Mouse (Mus musculus) naive thymus-derived CD4-positive, alpha-beta T cell, adult 5 months (primary cell): ENCODE data around the gene Krt82. TPM values are rescaled to one million over a fixed set of nuclear protein-coding genes. Genes with fewer than 3 reads are reported as not detected.

Experiments
- polyA plus RNA-seq: library from polyadenylated mRNA; unstranded; fragments of 100-300 nt; shearing (Covaris generic); gene quantifications from one replicate; pipeline ENCODE4 v1.2.1, GENCODE M21; 2017

Gene Krt82
- not detected for polyA plus RNA-seq

GRCm38 (mm10) chr15:101550567-101550966 is at the start of gene Krt82:
Krt82 (minus strand) TSS chr15:101550667.

DNA sequence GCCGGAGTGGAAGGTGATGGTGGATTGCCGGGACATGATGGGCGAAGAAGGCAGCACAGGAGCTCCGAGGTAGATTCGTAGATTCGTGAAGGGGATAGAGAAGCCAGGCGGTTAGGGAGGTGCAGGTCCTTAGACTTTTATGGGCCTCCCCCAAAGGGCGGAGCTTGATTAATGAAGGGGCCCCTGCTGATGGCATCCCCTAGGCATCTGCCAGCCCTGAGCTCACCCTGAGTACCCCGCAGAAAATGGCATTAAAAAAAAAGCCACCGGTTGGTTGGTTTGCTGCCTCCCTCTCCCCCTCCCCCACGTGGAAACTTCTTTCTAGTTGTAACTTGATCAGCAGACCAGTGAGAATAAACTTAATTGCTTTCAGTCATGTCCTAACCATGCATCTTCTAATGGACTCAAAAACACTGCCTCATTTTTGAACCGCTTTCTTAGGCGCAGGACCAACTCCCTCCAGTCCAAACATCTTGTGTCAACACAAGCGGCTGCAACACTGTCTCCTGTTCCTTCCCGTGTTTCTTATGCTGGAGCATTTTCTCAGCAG is 23.4 kb upstream of the Krt82 start, which contains the start of gene Krt75:
Gene Krt75, minus strand, starts transcription at position 109 of the 550 bp plus-strand sequence.

GRCm38 (mm10) chr15:101562850-101563249 is 12.4 kb upstream of the Krt82 start, which contains the start of gene Krt90:
Krt90 (minus strand) TSS chr15:101562950.

GRCm38 (mm10) chr15:101532720-101533119 is 17.7 kb downstream of the Krt82 start, which contains the start of gene Krt84:
Krt84 (minus strand) TSS chr15:101532820.

DNA sequence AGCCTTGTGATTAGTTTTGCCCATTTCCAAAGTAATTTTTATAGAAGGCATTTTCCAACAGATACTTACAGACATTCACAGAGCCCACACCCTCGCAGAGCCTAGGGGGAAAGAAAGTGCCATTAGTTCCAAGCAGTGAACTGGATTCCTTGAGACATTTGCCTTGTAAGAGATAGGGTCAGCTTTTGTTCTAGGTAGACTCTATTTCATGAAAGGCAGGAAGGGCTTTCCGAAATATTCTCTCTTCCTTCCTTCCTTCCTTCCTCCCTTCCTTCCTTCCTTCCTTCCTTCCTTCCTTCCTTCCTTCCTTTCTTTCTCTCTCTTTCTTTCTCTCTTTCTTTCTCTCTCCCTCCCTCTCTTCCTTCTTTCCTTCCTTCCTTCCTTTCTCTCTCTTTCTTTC is 33.3 kb downstream of the Krt82 start, which contains the start of gene Gm49425:
Gene Gm49425, minus strand, starts transcription at position 101 of the 400 bp plus-strand sequence.

GRCm38 (mm10) chr15:101491431-101491830 is 59.0 kb downstream of the Krt82 start, which contains the start of gene Krt83:
Krt83 (minus strand) TSS chr15:101491512.

Other genes starting within 250 kb of the Krt82 start
- not detected for gene Krt80, start 180.5 kb downstream of the Krt82 start, polyA plus RNA-seq
- not detected for gene Krt7, start 139.6 kb downstream of the Krt82 start, polyA plus RNA-seq
- gene Krt87, start 111.9 kb downstream of the Krt82 start, polyA plus RNA-seq = not detected
- not detected for gene Krt88, start 102.9 kb downstream of the Krt82 start, polyA plus RNA-seq
- gene Krt81, start 86.9 kb downstream of the Krt82 start, polyA plus RNA-seq = not detected
- not detected for gene Krt86, start 77.2 kb downstream of the Krt82 start, polyA plus RNA-seq
- gene Krt83, start 59.2 kb downstream of the Krt82 start, polyA plus RNA-seq = not detected
- not detected for gene Gm49425, start 33.4 kb downstream of the Krt82 start, polyA plus RNA-seq
- gene Krt84, start 17.8 kb downstream of the Krt82 start, polyA plus RNA-seq = not detected
- gene Krt90, start 12.3 kb upstream of the Krt82 start, polyA plus RNA-seq = not detected
- gene Krt75, start 23.2 kb upstream of the Krt82 start, polyA plus RNA-seq = 0.10 TPM
- gene Gm5414, start 77.5 kb upstream of the Krt82 start, polyA plus RNA-seq = not detected
- gene Gm5478, start 96.7 kb upstream of the Krt82 start, polyA plus RNA-seq = not detected
- gene Krt6b, start 129.6 kb upstream of the Krt82 start, polyA plus RNA-seq = not detected
- gene Krt6a, start 143.6 kb upstream of the Krt82 start, polyA plus RNA-seq = not detected
- not detected for gene Krt5, start 162.2 kb upstream of the Krt82 start, polyA plus RNA-seq
- not detected for gene Krt71, start 192.4 kb upstream of the Krt82 start, polyA plus RNA-seq
- not detected for gene Krt72, start 235.8 kb upstream of the Krt82 start, polyA plus RNA-seq